Mouse (Mus musculus): ENCODE data around the gene Chst3. TPM values are rescaled to one million over a fixed set of nuclear protein-coding genes. Genes with fewer than 3 reads are reported as not detected.
A peak's percentile ranks its signal among the peaks of the same experiment; 100 is the strongest.
"Not testable (repeated sequence)": the region's sequence is repeated elsewhere in the genome, so short reads cannot be mapped to it uniquely, and the experiment has no call there.

Chst3 gene
- polyA plus RNA-seq, 1 experiment = 0.43 TPM

DNA sequence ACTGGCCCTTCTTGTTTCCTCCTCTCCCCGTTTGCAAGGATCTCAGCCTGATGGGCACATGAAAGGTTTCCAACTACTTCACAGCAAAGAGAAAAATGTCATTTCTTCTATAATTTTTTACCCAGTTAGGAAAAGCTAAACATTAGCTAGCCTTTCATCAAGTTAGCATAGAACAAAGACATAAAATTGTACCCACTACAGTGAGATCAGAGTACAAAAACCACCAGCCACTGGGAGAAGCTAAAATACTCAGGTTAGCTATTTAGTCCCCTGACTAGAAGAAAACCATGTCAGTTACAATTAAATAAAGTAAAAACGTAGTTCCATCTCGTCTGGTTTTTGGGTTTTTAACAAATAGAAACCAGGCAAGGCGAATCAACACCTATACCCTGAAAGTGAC is 8.6 kb upstream of the Chst3 start:
- no peaks in the 10 kb centered on the region for H3K9me3 ChIP-seq (replicated peaks; ENCODE audit: control insufficient read depth, insufficient read depth, low read length, poor library complexity, severe bottlenecking)
- no peaks in the 10 kb centered on the region for H3K36me3 ChIP-seq (ENCODE audit: control insufficient read depth, insufficient read depth, low read length, poor library complexity, severe bottlenecking)
- H3K4me1 ChIP-seq (ENCODE audit: control insufficient read depth, insufficient read depth, low read length) = peaks cover 8% of the 10 kb centered on the region
- no peak for TF ChIP-seq EP300 (IDR thresholded peaks at IDR 0.05; ENCODE audit: insufficient read depth, low read depth, low read length)
- no peak for TF ChIP-seq CTCF (IDR thresholded peaks at IDR 0.05; ENCODE audit: low read depth, low read length)
- no peak for TF ChIP-seq POLR2A (IDR thresholded peaks at IDR 0.05; ENCODE audit: insufficient read depth, low read length)
- H3K4me3 ChIP-seq (ENCODE audit: low read depth, low read length) = no peak overlapping the region
- H3K27me3 ChIP-seq (ENCODE audit: control insufficient read depth, insufficient read depth, low read length, poor library complexity, severe bottlenecking) = no peaks in the 10 kb centered on the region
- H3K9ac ChIP-seq (ENCODE audit: low read depth, poor library complexity, severe bottlenecking) = no peak overlapping the region
- H3K27ac ChIP-seq (ENCODE audit: insufficient read depth, low read length) = no peak overlapping the region

DNA sequence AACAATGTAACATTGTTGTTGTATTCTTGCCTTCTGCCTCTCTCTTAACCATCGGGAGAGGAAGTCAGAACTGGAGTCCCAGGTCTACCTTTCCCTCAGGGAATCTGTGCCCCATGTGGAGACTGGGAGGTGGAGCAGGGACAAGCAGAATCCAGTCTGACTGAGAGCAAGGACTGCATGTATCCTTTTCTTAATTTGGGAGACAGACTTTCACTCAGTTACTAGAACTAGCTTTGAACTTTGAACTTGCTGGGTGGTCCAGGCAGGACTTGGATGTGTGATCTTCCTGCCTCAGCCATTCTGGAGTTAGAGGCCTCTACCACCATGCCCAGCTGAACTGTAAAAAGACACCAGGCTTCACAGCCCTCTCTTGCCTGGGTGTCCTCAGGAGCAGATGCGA is 5.5 kb upstream of the Chst3 start:
- Histone ChIP-seq H3K4me3 (ENCODE audit: low read depth, low read length) (no peak overlapping the region), H3K27me3 (ENCODE audit: control insufficient read depth, insufficient read depth, low read length, poor library complexity, severe bottlenecking) (no peaks in the 10 kb centered on the region), H3K4me1 (ENCODE audit: control insufficient read depth, insufficient read depth, low read length) (no peaks in the 10 kb centered on the region), H3K27ac (ENCODE audit: insufficient read depth, low read length) (no peak overlapping the region), H3K9me3 (replicated peaks; ENCODE audit: control insufficient read depth, insufficient read depth, low read length, poor library complexity, severe bottlenecking) (no peaks in the 10 kb centered on the region), H3K36me3 (ENCODE audit: control insufficient read depth, insufficient read depth, low read length, poor library complexity, severe bottlenecking) (no peaks in the 10 kb centered on the region), H3K9ac (ENCODE audit: low read depth, poor library complexity, severe bottlenecking) (no peak overlapping the region)
- TF ChIP-seq POLR2A (IDR thresholded peaks at IDR 0.05; ENCODE audit: insufficient read depth, low read length) = no peak
- TF ChIP-seq CTCF (IDR thresholded peaks at IDR 0.05; ENCODE audit: low read depth, low read length) = no peak
- TF ChIP-seq EP300 (IDR thresholded peaks at IDR 0.05; ENCODE audit: insufficient read depth, low read depth, low read length) = no peak

DNA sequence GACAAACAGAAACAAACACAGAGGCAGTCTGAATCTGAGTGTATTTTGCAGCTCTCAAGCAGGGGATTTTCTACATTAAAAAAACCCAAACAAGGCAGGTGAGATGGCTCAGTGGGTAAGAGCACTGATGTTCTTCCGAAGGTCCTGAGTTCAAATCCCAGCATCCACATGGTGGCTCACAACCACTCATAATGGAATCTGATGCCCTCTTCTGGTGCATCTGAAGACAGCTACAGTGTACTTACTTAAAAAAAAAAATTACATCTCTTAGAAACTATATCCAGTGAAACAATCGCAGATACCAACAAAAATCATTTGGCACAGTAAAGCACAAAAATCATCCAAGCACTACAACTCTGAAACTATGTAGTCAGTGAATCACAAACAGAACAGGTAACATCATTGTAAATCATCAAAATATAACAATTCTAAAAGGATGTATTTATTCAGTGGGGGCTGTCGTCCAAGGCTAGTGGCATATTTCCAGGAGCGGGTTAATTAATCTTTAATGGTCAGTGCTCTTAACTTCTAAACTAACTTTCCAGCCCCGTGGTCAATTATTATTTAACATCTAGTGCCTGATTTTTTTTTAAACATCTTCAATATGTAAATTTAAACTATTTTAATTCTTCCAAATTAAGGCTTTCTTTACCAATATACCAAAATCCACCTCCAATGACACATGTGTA is 2.7 kb upstream of the Chst3 start:
- H3K36me3 ChIP-seq (ENCODE audit: control insufficient read depth, insufficient read depth, low read length, poor library complexity, severe bottlenecking); H3K9ac ChIP-seq (ENCODE audit: low read depth, poor library complexity, severe bottlenecking); H3K4me1 ChIP-seq (ENCODE audit: control insufficient read depth, insufficient read depth, low read length); H3K27ac ChIP-seq (ENCODE audit: insufficient read depth, low read length); H3K9me3 ChIP-seq (replicated peaks; ENCODE audit: control insufficient read depth, insufficient read depth, low read length, poor library complexity, severe bottlenecking); H3K27me3 ChIP-seq (ENCODE audit: control insufficient read depth, insufficient read depth, low read length, poor library complexity, severe bottlenecking); H3K4me3 ChIP-seq (ENCODE audit: low read depth, low read length): not testable (repeated sequence)

DNA sequence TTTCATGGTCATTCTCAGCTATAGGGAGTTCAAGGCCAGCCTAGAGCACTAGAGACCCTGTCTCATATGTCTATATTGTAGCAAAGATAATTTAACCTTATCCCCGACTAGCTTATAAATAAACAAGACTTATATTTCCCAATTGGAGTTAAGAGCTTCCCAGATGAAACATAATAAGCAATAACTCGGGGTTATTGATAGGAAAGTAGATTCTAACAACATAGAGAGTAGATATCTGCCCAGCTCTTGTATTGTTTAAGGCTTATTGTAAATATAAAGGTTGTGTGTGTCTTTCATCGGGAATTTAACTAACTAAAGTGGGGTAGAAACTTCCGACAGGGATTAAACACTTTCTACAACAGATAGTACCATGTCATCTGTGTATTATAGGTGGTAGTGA is 1.5 kb upstream of the Chst3 start:
- TF ChIP-seq EP300 (IDR thresholded peaks at IDR 0.05; ENCODE audit: insufficient read depth, low read depth, low read length) = no peak
- TF ChIP-seq CTCF (IDR thresholded peaks at IDR 0.05; ENCODE audit: low read depth, low read length) = no peak
- TF ChIP-seq POLR2A (IDR thresholded peaks at IDR 0.05; ENCODE audit: insufficient read depth, low read length) = no peak
- Histone ChIP-seq H3K9ac (ENCODE audit: low read depth, poor library complexity, severe bottlenecking) (no peak overlapping the region), H3K4me3 (ENCODE audit: low read depth, low read length) (no peak overlapping the region), H3K27ac (ENCODE audit: insufficient read depth, low read length) (no peak overlapping the region), H3K27me3 (ENCODE audit: control insufficient read depth, insufficient read depth, low read length, poor library complexity, severe bottlenecking) (no peaks in the 10 kb centered on the region; the same call in 1 of the 2 replicates), H3K4me1 (ENCODE audit: control insufficient read depth, insufficient read depth, low read length) (peaks cover 3% of the 10 kb centered on the region), H3K9me3 (replicated peaks; ENCODE audit: control insufficient read depth, insufficient read depth, low read length, poor library complexity, severe bottlenecking) (no peaks in the 10 kb centered on the region), H3K36me3 (ENCODE audit: control insufficient read depth, insufficient read depth, low read length, poor library complexity, severe bottlenecking) (no peaks in the 10 kb centered on the region)

DNA sequence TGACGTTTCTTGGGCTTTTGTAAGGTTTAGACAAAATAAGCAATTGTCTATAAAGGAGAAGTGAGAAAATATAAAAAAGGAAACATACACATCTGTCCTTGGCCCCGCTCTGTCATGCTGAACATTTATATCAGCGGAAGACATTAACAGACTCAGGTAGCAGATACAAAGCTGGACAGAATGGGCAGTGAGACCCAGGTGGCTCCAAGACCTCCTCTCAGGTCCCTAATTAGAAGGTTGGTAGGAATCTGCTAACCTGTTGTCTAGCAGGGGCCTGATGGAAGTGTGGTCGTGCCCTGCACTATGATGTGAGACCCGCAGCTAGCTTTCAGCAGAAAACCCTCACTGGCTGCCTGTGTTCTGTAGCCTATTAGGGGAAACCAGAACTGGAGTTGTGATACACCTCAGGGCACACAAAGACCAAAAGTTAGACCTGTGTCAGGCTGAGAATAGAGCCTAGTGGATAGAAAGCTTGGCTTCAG is 1.0 kb upstream of the Chst3 start:
- H3K9me3 ChIP-seq (replicated peaks; ENCODE audit: control insufficient read depth, insufficient read depth, low read length, poor library complexity, severe bottlenecking) = no peaks in the 10 kb centered on the region
- no peak overlapping the region for H3K27ac ChIP-seq (ENCODE audit: insufficient read depth, low read length)
- H3K4me3 ChIP-seq (ENCODE audit: low read depth, low read length) = no peak overlapping the region
- no peaks in the 10 kb centered on the region; the same call in 1 of the 2 replicates for H3K27me3 ChIP-seq (ENCODE audit: control insufficient read depth, insufficient read depth, low read length, poor library complexity, severe bottlenecking)
- TF ChIP-seq CTCF (IDR thresholded peaks at IDR 0.05; ENCODE audit: low read depth, low read length) (no peak), POLR2A (IDR thresholded peaks at IDR 0.05; ENCODE audit: insufficient read depth, low read length) (no peak), EP300 (IDR thresholded peaks at IDR 0.05; ENCODE audit: insufficient read depth, low read depth, low read length) (no peak)
- H3K4me1 ChIP-seq (ENCODE audit: control insufficient read depth, insufficient read depth, low read length) = peaks cover 3% of the 10 kb centered on the region
- no peaks in the 10 kb centered on the region for H3K36me3 ChIP-seq (ENCODE audit: control insufficient read depth, insufficient read depth, low read length, poor library complexity, severe bottlenecking)
- no peak overlapping the region for H3K9ac ChIP-seq (ENCODE audit: low read depth, poor library complexity, severe bottlenecking)

DNA sequence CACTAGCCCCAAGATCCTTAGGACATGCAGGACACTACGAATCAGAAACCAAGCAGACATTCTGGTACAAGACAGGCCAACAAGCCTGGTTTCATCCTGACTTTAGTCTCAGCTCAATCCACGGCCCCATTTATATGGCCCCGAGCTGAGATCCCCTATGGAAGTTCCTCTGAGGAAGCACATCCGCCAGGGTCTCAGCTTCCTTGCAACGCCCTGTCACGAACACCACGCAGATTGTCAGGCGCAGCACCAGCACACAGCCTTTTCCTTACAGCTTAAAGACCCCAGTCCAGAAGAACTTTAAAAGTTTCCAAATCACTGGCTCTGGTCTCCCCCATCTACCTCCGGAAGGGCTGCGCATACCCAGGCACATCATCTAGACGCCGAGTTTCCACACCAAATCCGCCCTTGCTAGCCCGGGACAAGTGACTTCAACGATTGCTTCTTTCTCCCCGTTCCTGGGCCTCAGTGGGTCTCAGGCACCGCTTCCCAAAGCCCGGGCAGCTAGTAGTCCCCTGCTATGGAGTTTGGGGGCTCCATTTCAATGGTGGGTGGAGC is 948 bp downstream of the Chst3 start:
- H3K4me1 ChIP-seq (ENCODE audit: control insufficient read depth, insufficient read depth, low read length) = peaks cover 3% of the 10 kb centered on the region
- no peaks in the 10 kb centered on the region for H3K36me3 ChIP-seq (ENCODE audit: control insufficient read depth, insufficient read depth, low read length, poor library complexity, severe bottlenecking)
- no peaks in the 10 kb centered on the region for H3K9me3 ChIP-seq (replicated peaks; ENCODE audit: control insufficient read depth, insufficient read depth, low read length, poor library complexity, severe bottlenecking)
- no peak for TF ChIP-seq EP300 (IDR thresholded peaks at IDR 0.05; ENCODE audit: insufficient read depth, low read depth, low read length)
- H3K4me3 ChIP-seq (ENCODE audit: low read depth, low read length) = peak overlapping the region; percentile 87
- H3K9ac ChIP-seq (ENCODE audit: low read depth, poor library complexity, severe bottlenecking) = peak overlapping the region; percentile 85
- no peak overlapping the region for H3K27ac ChIP-seq (ENCODE audit: insufficient read depth, low read length)
- no peaks in the 10 kb centered on the region; the same call in 1 of the 2 replicates for H3K27me3 ChIP-seq (ENCODE audit: control insufficient read depth, insufficient read depth, low read length, poor library complexity, severe bottlenecking)
